Comparison of ENCODE assay signal across 7 mouse cellular contexts in the genomic region with DNA sequence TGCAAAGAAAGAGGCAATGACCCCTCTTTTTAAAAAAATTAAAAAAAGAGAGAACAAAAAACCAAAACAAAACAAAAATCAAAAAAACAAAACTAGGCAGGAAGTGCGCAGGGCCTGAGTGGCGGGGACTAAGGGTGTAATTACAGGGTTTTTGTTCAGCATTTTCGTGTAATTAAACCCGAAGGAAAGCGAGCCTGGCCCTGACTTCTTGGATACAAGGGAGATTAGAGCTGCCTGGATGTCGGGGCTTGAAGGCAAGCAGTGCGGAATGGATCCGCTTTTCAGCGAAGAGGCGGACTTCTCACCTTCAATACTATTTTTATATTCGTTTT. TPM values are rescaled to one million over a fixed set of nuclear protein-coding genes. Genes with fewer than 3 reads are reported as not detected.
A peak's percentile ranks its signal among the peaks of the same experiment; 100 is the strongest.
DNase-seq lines count a peak whose midpoint lies in the region; ATAC-seq lines count a peak whose summit lies in the region.

No protein-coding gene starts in this region.

- no peaks in the 10 kb centered on the region for H3K27me3 ChIP-seq in forebrain, embryonic 12.5 days
- H3K27me3 ChIP-seq in limb, embryonic 15.5 days: no peaks in the 10 kb centered on the region

- ATAC-seq in forebrain, embryonic 12.5 days (ENCODE audit: low FRiP score): no peak
- no peak for ATAC-seq in limb, embryonic 15.5 days (ENCODE audit: insufficient number of reproducible peaks, low FRiP score, low TSS enrichment, low read depth)

- H3K27ac ChIP-seq in forebrain, embryonic 12.5 days: peak overlapping the region; percentile 98
- H3K27ac ChIP-seq in limb, embryonic 15.5 days: peak overlapping the region; percentile 99

- H3K9ac ChIP-seq in forebrain, embryonic 12.5 days: peak overlapping the region; percentile 56
- 0 out of 2 replicates have a peak overlapping the region, but pooled peaks have one; percentile 29 for H3K9ac ChIP-seq in limb, embryonic 15.5 days

- H3K4me2 ChIP-seq in forebrain, embryonic 12.5 days: peak overlapping the region; percentile 63
- H3K4me2 ChIP-seq in limb, embryonic 15.5 days: peak overlapping the region; percentile 60

- peaks cover 92% of the 10 kb centered on the region for H3K4me1 ChIP-seq in forebrain, embryonic 12.5 days
- H3K4me1 ChIP-seq in limb, embryonic 15.5 days: peaks cover 95% of the 10 kb centered on the region

- peak overlapping the region; percentile 28 for H3K4me3 ChIP-seq in forebrain, embryonic 12.5 days (replicated peaks)
- peak overlapping the region; percentile 36 for H3K4me3 ChIP-seq in limb, embryonic 15.5 days

- DNase-seq in thymus, postnatal 14 days: peak; percentile 39
- DNase-seq in thymus, postnatal 0 days (ENCODE audit: low spot score): no peak
- DNase-seq in right cerebral cortex, postnatal 10 days (ENCODE audit: low spot score in 2 of 2): no peak
- no peak for DNase-seq in layer of hippocampus, adult 8-10 months (ENCODE audit: low spot score in 2 of 2)
- DNase-seq in adrenal gland, postnatal 4 days (ENCODE audit: low spot score in 2 of 2): no peak

- WGBS in forebrain, embryonic 12.5 days: 2% methylated on average over 11 of the region's 11 CpGs
- WGBS in limb, embryonic 15.5 days: 10% methylated on average over 11 of the region's 11 CpGs

- no peaks in the 10 kb centered on the region for H3K9me3 ChIP-seq in forebrain, embryonic 12.5 days
- no peaks in the 10 kb centered on the region for H3K9me3 ChIP-seq in limb, embryonic 15.5 days

- H3K36me3 ChIP-seq in forebrain, embryonic 12.5 days (replicated peaks): no peaks in the 10 kb centered on the region
- H3K36me3 ChIP-seq in limb, embryonic 15.5 days: no peaks in the 10 kb centered on the region

RNA-seq across cellular contexts. Expression of gene Irf2bpl, which starts 6.8 kb away (rescaled TPM):
- polyA plus RNA-seq in thymus, postnatal 0 days (2015; fragmentation: Nextera tagmentation; extraction: Ambion mirVana): 13.1 and 15.5 TPM in 2 replicates
- 74.8 and 81.9 TPM in 2 replicates for polyA plus RNA-seq in forebrain, embryonic 12.5 days (2016; fragmentation: Nextera tagmentation; extraction: Ambion mirVana)
- 36.0 and 38.5 TPM in 2 replicates for polyA plus RNA-seq in limb, embryonic 15.5 days (2015; fragmentation: Nextera tagmentation; extraction: Ambion mirVana)
- total RNA-seq in layer of hippocampus, adult 8-10 months (2022): 10 to 100 TPM; 61.7 to 72.0 (median 66.8) TPM
- total RNA-seq in adrenal gland, postnatal 4 days (2021): 10 to 100 TPM; 78.0 to 81.7 TPM

RNA-seq across cellular contexts. Expression of gene Cipc, which starts 55.4 kb away (rescaled TPM):
- 18.8 and 20.1 TPM in 2 replicates for polyA plus RNA-seq in thymus, postnatal 0 days (2015; fragmentation: Nextera tagmentation; extraction: Ambion mirVana)
- 49.5 and 51.4 TPM in 2 replicates for polyA plus RNA-seq in forebrain, embryonic 12.5 days (2016; fragmentation: Nextera tagmentation; extraction: Ambion mirVana)
- polyA plus RNA-seq in limb, embryonic 15.5 days (2015; fragmentation: Nextera tagmentation; extraction: Ambion mirVana): 22.0 and 23.3 TPM in 2 replicates
- total RNA-seq in layer of hippocampus, adult 8-10 months (2022): 10 to 100 TPM; 70.7 to 89.0 (median 86.1) TPM
- 10 to 100 TPM; 21.7 to 23.5 TPM for total RNA-seq in adrenal gland, postnatal 4 days (2021)
